Mouse (Mus musculus): ENCODE results near the gene Emilin1. TPM values are rescaled to one million over a fixed set of nuclear protein-coding genes. Genes with fewer than 3 reads are reported as not detected.

Gene Emilin1
- not detected for polyA plus RNA-seq (2014; fragmentation: Illumina TruSeq; extraction: RNeasy Lipid Tissue Mini Kit (QIAGEN cat#74804); ENCODE audit: low read depth, low replicate concordance)

GRCm38 (mm10) chr5:30913060-30913841, at the start of gene Emilin1:
Emilin1 (plus strand) TSS chr5:30913402.

GRCm38 (mm10) chr5:30867712-30868111, 45.5 kb upstream of the Emilin1 start, which contains the start of gene Tmem214:
Tmem214 (plus strand) TSS chr5:30868012.

GRCm38 (mm10) chr5:30888337-30889087, 24.7 kb upstream of the Emilin1 start, which contains the start of gene Agbl5:
Agbl5 (plus strand) TSS chr5:30888694.

GRCm38 (mm10) chr5:30907413-30908059, 5.7 kb upstream of the Emilin1 start, which contains the start of gene Ost4:
Ost4 (minus strand) TSS chr5:30907788.

GRCm38 (mm10) chr5:30921256-30922033, 8.2 kb downstream of the Emilin1 start, which contains the start of gene Khk:
Khk (plus strand) TSS chr5:30921431.

DNA sequence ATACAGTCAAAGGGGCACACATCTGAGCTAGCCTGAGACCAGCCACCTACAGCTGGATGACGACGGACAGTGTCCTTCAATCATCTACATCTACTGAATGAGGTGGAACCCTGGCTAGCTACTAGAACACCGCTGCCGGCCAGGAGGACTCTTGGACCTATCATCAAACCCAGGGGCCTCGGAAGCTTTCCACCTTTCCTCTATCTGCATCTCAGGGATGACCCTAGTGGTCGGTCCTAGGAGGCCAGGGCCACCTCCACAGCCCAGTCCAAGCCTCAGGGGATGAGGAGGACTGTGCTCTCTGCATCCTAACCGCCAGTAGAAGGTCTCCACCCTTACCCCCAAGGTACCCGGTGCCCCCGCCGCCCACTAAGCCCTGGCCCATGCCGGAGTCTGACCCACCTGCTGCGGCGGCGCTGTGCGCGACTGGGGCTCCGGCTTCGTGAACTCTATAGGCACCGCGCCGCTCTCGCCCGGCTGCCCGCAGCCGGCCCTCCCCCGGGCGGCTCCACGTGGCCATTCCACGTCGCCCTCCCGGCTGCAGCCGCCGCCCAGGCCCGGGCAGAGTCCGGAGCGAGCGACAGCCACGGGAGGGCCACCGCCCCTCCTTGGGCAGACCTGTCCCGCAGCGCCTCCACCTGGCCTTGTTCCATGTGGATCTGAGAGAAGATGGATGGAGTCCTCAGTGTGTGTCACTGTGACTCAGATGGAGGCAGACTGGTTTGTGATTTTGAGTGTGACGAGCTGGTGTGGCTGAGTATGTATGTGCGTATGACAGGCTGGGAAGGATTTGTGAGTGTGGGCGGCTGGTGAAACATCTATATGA, 32.0 kb downstream of the Emilin1 start, which contains the start of gene Cgref1:
Cgref1 (minus strand) TSS at position 636 of the 826 bp plus-strand sequence.

DNA sequence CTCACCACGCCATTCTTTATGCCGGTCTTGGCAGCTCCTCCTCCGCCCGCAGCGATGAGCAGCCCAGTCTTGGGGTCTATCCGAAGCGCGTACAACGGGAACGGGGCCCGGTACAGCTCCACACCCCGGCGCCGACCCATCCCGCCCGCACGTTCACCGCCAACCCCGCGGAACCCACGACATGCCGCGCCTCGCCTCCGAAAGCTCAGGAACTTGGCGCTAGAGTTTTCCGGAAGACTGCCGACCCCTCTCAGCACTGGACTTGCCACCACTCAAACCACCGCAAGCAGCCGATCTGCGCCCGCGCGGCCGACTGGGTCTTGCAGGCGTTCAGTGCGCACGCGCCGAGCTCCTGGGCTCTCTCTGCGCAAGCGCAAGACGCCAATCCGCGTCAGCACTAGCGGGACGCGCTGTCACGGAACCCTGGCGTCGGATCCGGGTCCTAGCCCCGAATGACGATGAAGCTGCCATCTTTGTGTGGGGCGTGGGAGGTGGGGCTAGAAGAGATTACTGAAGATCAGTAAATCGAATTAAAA, 46.8 kb downstream of the Emilin1 start, which contains the start of gene Preb:
Preb (minus strand) TSS at position 396 of the 536 bp plus-strand sequence.

DNA sequence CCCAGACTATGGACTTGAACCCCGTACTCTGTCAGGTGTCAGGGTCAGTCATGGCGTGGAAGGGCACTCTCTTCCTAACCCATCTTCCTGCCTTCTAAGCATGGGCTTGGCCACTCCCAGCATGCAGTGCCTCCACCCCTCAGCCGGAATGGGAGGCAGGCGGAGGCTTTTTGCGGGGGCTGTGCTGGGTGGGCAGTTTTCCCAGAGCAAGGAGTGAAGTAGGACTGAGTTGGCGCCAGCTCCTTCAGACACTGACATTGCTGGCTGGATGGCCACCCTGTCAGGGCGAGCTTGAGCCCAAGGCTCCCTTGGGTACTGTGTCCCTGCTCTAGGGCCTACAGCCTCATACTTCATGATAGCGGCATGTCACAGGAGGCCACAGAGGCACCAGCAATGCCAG, 55.2 kb downstream of the Emilin1 start, which contains the start of gene Tcf23:
Tcf23 (plus strand) TSS at position 247 of the 400 bp plus-strand sequence.

Other genes starting within 250 kb of the Emilin1 start
- 4.2 TPM for gene Cenpa, start 246.6 kb upstream of the Emilin1 start, polyA plus RNA-seq (2014; fragmentation: Illumina TruSeq; extraction: RNeasy Lipid Tissue Mini Kit (QIAGEN cat#74804); ENCODE audit: low read depth, low replicate concordance)
- 4.0 TPM for gene Dpysl5, start 201.8 kb upstream of the Emilin1 start, polyA plus RNA-seq (2014; fragmentation: Illumina TruSeq; extraction: RNeasy Lipid Tissue Mini Kit (QIAGEN cat#74804); ENCODE audit: low read depth, low replicate concordance)
- gene Mapre3, start 98.8 kb upstream of the Emilin1 start, polyA plus RNA-seq (2014; fragmentation: Illumina TruSeq; extraction: RNeasy Lipid Tissue Mini Kit (QIAGEN cat#74804); ENCODE audit: low read depth, low replicate concordance), result 111 TPM
- 30.4 TPM for gene Tmem214, start 45.4 kb upstream of the Emilin1 start, polyA plus RNA-seq (2014; fragmentation: Illumina TruSeq; extraction: RNeasy Lipid Tissue Mini Kit (QIAGEN cat#74804); ENCODE audit: low read depth, low replicate concordance)
- 110 TPM for gene Agbl5, start 24.7 kb upstream of the Emilin1 start, polyA plus RNA-seq (2014; fragmentation: Illumina TruSeq; extraction: RNeasy Lipid Tissue Mini Kit (QIAGEN cat#74804); ENCODE audit: low read depth, low replicate concordance)
- 132 TPM for gene Ost4, start 5.6 kb upstream of the Emilin1 start, polyA plus RNA-seq (2014; fragmentation: Illumina TruSeq; extraction: RNeasy Lipid Tissue Mini Kit (QIAGEN cat#74804); ENCODE audit: low read depth, low replicate concordance)
- 0.50 TPM for gene Khk, start 8.0 kb downstream of the Emilin1 start, polyA plus RNA-seq (2014; fragmentation: Illumina TruSeq; extraction: RNeasy Lipid Tissue Mini Kit (QIAGEN cat#74804); ENCODE audit: low read depth, low replicate concordance)
- not detected for gene Cgref1, start 32.2 kb downstream of the Emilin1 start, polyA plus RNA-seq (2014; fragmentation: Illumina TruSeq; extraction: RNeasy Lipid Tissue Mini Kit (QIAGEN cat#74804); ENCODE audit: low read depth, low replicate concordance)
- gene Preb, start 47.0 kb downstream of the Emilin1 start, polyA plus RNA-seq (2014; fragmentation: Illumina TruSeq; extraction: RNeasy Lipid Tissue Mini Kit (QIAGEN cat#74804); ENCODE audit: low read depth, low replicate concordance), result 7.0 TPM
- gene Tcf23, start 55.3 kb downstream of the Emilin1 start, polyA plus RNA-seq (2014; fragmentation: Illumina TruSeq; extraction: RNeasy Lipid Tissue Mini Kit (QIAGEN cat#74804); ENCODE audit: low read depth, low replicate concordance), result 0.73 TPM
- gene Atraid, start 134.9 kb downstream of the Emilin1 start, polyA plus RNA-seq (2014; fragmentation: Illumina TruSeq; extraction: RNeasy Lipid Tissue Mini Kit (QIAGEN cat#74804); ENCODE audit: low read depth, low replicate concordance), result 28.7 TPM
- 0.84 TPM for gene Slc5a6, start 135.5 kb downstream of the Emilin1 start, polyA plus RNA-seq (2014; fragmentation: Illumina TruSeq; extraction: RNeasy Lipid Tissue Mini Kit (QIAGEN cat#74804); ENCODE audit: low read depth, low replicate concordance)
- 0.66 TPM for gene Cad, start 141.4 kb downstream of the Emilin1 start, polyA plus RNA-seq (2014; fragmentation: Illumina TruSeq; extraction: RNeasy Lipid Tissue Mini Kit (QIAGEN cat#74804); ENCODE audit: low read depth, low replicate concordance)
- 281 TPM for gene Dnajc5g, start 192.9 kb downstream of the Emilin1 start, polyA plus RNA-seq (2014; fragmentation: Illumina TruSeq; extraction: RNeasy Lipid Tissue Mini Kit (QIAGEN cat#74804); ENCODE audit: low read depth, low replicate concordance)
- gene Slc30a3, start 194.8 kb downstream of the Emilin1 start, polyA plus RNA-seq (2014; fragmentation: Illumina TruSeq; extraction: RNeasy Lipid Tissue Mini Kit (QIAGEN cat#74804); ENCODE audit: low read depth, low replicate concordance), result 2.0 TPM
- not detected for gene Trim54, start 203.3 kb downstream of the Emilin1 start, polyA plus RNA-seq (2014; fragmentation: Illumina TruSeq; extraction: RNeasy Lipid Tissue Mini Kit (QIAGEN cat#74804); ENCODE audit: low read depth, low replicate concordance)
- gene Ucn, start 225.4 kb downstream of the Emilin1 start, polyA plus RNA-seq (2014; fragmentation: Illumina TruSeq; extraction: RNeasy Lipid Tissue Mini Kit (QIAGEN cat#74804); ENCODE audit: low read depth, low replicate concordance), result not detected
- gene Mpv17, start 240.8 kb downstream of the Emilin1 start, polyA plus RNA-seq (2014; fragmentation: Illumina TruSeq; extraction: RNeasy Lipid Tissue Mini Kit (QIAGEN cat#74804); ENCODE audit: low read depth, low replicate concordance), result 6.5 TPM

All from testis, adult 10 weeks (tissue).